Mouse (Mus musculus) Patski (cell line): ENCODE results near the gene Map3k14. TPM values are rescaled to one million over a fixed set of nuclear protein-coding genes. Genes with fewer than 3 reads are reported as not detected.

ENCODE experiments used
- ATAC-seq: fragments of 100-300 bp; one replicate; pipeline ENCODE4 v1.8.0; 2021
- CTCF ChIA-PET: fragments of 350-600 bp; sonication (Branson Sonifier 250); formaldehyde crosslinking; loops from one replicate; lab custom pipeline; 2022; ENCODE audit warnings: inconsistent platforms; lab: Charles Lee
- POLR2A ChIA-PET: fragments of 350-600 bp; sonication (Branson Sonifier 250); formaldehyde crosslinking; loops from one replicate; lab custom pipeline; 2022; ENCODE audit warnings: antibody characterized with exemption, inconsistent platforms; lab: Charles Lee
- DNase-seq: peaks from one replicate; pipeline ENCODE4 v3.0.0-alpha.2; 2011; ENCODE audit warnings: low read depth, low spot score
- H3K27me3 ChIP-seq: fragments of 371-371 bp; one replicate; pipeline ENCODE4 v1.5.1; 2021
- CTCF ChIP-seq: fragments of 100-300 bp; IDR thresholded peaks from one replicate; pipeline ENCODE4 v1.5.1; 2021
- in situ Hi-C: fragments of 300-500 bp; cut with MboI; formaldehyde crosslinking; loops from 3 replicates; pipeline ENCODE4 v1.11.1; 2018; ENCODE audit warnings: low pct_unique_long_range_greater_than_20kb, mixed read lengths
- polyA plus RNA-seq: library from polyadenylated mRNA; unstranded; gene quantifications from one replicate; pipeline ENCODE4 v1.2.3, GENCODE M21; 2021

Map3k14 gene
- polyA plus RNA-seq, 1 experiment from 2014 or later, result 16.8 TPM

DNA sequence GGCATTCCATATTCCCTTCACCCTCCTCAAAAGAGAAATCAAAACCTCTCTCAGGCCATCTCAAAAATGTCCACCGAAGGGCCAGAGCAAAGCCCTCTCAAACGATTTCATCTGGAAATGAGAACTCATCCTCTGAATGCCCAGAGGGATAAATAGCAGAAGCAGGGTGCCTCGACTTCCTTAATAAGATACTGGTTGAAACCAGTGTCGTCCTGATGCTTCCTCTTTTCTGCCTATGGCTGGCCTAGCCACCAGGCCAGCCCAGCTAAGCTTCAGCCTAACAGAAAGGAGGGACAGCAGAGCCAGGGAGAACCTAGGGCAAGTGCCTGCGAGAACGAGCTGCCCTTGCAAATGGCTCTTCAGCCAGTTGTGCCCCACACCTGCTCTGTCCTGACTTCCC, 17.8 kb downstream of the Map3k14 start:
- TF ChIP-seq CTCF, result no peak
- in situ Hi-C loops, result no loop called here

DNA sequence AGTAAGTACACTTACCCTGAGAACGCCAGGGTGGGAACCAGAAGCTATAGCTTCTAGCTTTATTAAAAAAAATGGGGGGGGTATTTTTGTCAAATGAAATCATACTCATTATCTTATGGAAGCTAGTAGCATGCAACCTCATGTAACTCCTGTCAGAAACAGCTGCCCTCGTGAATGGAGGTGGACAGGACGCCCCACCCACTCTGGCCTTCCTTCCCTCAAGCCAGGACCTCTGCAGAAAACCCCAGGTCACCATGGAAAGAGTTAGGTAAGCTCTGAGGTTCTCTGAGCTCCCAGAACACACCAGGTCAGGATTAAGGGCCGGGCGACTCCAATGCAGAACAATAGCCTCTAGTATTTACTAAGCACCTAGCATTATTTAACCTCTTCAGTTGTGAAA, 18.4 kb downstream of the Map3k14 start:
- ATAC-seq (no peak), DNase-seq (no peak)
- H3K27me3 ChIP-seq, result no peaks in the 10 kb centered on the region
- in situ Hi-C loops, result no loop called here
- ChIA-PET POLR2A (interaction anchor here (0.7 to 1.1 kb wide), 2 partner anchors 12 kb away, joined by 3 read pairs; no protein-coding TSS in a partner anchor), CTCF (interaction anchor here (0.8 to 1.4 kb wide), 3 partner anchors 11 to 71 kb away, joined by 3 read pairs; no protein-coding TSS in a partner anchor)
- TF ChIP-seq CTCF, result no peak

More for the DNA sequence above, 17.8 kb downstream of the Map3k14 start:
- H3K27me3 ChIP-seq, result no peaks in the 10 kb centered on the region
- no peak for ATAC-seq
- DNase-seq, result no peak
- CTCF ChIA-PET, result interaction anchor here (0.8 to 1.4 kb wide), 2 partner anchors 52 to 70 kb away, joined by 3 read pairs; no protein-coding TSS in a partner anchor
- POLR2A ChIA-PET, result interaction anchor here (0.7 to 1.1 kb wide), 2 partner anchors 11 to 13 kb away, joined by 3 read pairs; no protein-coding TSS in a partner anchor

DNA sequence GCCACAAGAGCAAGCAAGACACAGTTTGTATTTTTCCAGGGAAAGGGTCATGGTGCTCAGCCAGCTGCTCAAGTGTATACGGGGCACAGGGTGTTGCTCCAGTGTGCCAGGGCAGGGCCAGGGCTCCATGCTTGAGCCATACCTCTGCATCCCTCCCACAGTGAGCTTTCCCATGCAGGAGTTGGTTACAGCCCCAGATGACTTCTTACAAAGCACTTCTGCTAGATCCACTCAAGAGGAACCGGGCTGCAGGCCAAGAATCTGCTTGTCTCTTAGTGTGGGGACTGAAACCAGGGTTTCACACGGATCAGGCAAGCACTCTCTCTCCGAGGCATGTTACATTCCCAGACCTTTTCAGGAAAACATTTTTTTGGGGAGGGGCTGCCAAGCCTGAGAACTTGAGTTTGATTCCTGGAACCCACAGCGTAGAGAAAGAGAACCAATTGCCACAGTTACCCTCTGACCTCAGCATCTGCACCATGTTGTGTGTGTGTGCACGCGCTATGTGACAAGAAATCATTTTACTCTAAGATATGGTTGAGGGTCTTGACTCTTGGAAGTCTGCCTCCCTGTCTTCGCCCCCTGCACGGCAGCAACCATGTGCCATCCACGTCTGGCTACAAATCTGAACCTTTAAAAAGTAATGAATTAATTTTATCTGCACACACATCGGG, 19.6 kb downstream of the Map3k14 start:
- DNase-seq, result peak; percentile 96
- TF ChIP-seq CTCF, result no peak
- peak; percentile 83 for ATAC-seq

DNA sequence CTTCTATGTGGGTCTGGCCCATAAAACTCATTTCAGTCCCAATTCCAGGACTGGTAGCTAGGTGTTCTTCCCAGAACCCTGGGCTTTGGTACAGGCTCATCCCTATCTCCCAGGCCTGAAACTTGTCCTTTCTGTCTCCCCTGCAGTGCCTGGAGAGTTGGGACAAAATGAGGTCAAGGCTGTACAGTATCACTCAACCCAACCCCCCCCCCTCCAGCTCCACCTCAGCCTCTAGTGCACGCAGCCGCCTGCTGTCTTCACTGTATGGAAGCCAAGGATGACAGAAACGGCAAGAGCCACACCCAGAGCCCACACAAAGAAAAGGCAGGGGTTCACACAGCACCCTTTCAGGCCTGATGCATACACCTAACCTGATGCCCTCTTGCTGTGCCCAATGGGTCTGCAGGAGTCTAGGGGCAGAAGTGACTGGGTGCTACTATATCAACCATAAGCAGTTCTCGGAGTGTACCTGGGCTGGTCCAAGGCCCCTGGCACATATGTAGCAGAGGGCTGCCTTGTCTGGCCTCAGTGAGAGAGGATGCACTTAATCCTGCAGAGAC, 20.5 kb downstream of the Map3k14 start:
- POLR2A ChIA-PET, result interaction anchor here (0.9 to 1.3 kb wide), 3 partner anchors 11 to 75 kb away, joined by 3 to 6 read pairs (median 4); no protein-coding TSS in a partner anchor
- ATAC-seq (no peak), DNase-seq (no peak)
- CTCF ChIA-PET, result interaction anchor here (0.8 to 1.6 kb wide), 6 partner anchors 9 to 78 kb away, joined by 3 to 5 read pairs (median 3); no protein-coding TSS in a partner anchor
- no peaks in the 10 kb centered on the region for H3K27me3 ChIP-seq
- TF ChIP-seq CTCF, result no peak
- in situ Hi-C loops, result no loop called here

More for the DNA sequence above, 19.6 kb downstream of the Map3k14 start:
- in situ Hi-C loops, result no loop called here
- no peaks in the 10 kb centered on the region for H3K27me3 ChIP-seq
- ChIA-PET CTCF (interaction anchor here (1.3 to 1.6 kb wide), 2 partner anchors 8 to 12 kb away, joined by 3 read pairs; no protein-coding TSS in a partner anchor), POLR2A (no interaction called here)

DNA sequence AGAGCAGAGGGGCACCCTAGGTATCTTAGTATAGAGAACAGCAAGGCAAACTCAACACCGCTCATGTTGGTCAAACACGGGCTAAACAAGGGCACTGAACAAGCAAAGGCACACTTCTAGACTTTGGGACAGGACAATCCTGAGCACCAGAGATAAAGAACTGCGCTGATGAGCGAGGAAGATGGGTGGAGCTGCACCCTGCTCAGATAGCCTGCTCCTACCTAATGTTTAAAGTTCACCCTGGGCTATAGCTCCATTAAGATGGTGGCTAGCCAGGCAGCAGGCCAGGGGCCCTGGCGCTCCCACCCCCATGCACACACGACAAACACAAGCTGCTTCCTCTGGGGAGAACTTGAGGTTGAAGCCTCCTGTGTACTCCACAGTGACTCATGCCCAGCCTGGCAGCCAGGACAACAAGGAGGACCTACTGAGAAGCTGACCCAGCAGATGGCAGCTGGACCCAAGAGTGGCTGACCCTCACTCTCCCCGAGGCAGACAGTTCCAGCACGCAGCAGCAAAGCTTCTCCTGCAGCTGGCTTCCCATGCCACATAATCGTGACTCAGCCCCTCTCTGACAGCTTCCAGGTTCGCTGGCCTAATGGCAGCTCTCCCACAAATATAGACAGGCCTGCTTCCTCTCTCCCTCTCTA, 21.1 kb downstream of the Map3k14 start:
- DNase-seq (peak; percentile 82), ATAC-seq (peak; percentile 73)
- in situ Hi-C loops, result no loop called here
- ChIA-PET CTCF (interaction anchor here (0.8 to 1.6 kb wide), 6 partner anchors 10 to 78 kb away, joined by 3 to 5 read pairs (median 3); no protein-coding TSS in a partner anchor), POLR2A (interaction anchor here (0.6 to 1.3 kb wide), 5 partner anchors 10 to 1062 kb away, joined by 3 to 8 read pairs (median 4); no protein-coding TSS in a partner anchor)
- H3K27me3 ChIP-seq, result no peaks in the 10 kb centered on the region
- no peak for TF ChIP-seq CTCF

DNA sequence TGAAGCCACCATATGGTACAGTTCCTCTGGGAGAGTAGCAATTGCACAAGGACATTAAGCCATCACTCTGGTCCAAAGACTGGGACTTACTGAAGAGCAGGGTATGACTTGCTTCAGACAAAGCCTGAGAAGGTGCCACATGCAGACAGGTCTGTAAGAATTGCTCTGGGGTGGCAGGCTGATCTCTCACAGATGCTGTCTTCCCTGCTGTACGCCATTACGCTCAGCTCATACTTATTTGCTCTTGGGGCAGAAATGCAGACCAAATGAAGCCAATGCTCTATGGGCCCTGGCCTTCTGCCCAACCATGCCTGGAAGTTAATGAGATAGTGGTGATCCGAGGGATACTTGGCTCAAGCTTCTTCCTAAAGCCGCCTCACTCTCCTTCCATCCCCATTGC, 22.4 kb downstream of the Map3k14 start:
- no peaks in the 10 kb centered on the region for H3K27me3 ChIP-seq
- in situ Hi-C loops, result no loop called here
- DNase-seq (no peak), ATAC-seq (no peak)
- no peak for TF ChIP-seq CTCF
- POLR2A ChIA-PET, result no interaction called here
- CTCF ChIA-PET, result no interaction called here

DNA sequence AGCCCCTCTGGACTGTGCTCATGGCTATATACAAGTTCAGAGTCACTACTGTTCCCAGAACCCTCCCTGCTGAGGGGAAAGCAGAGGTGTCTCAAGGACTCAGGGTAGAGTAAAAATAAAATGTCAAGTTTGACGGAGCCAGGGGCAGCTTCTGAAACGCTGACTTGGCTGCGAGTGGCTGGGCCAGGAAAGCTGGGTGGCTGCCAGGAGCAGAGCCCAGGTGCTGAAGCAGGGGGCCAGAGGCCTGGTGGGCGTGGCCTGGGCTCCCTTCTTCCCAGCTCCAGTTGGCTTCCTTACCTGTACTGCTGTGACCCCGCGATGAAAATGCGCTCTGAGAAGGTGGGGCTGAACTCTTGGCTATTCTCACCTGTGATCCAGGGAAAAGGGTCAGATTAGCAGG, 26.5 kb downstream of the Map3k14 start:
- ChIA-PET POLR2A (interaction anchor here (0.6 kb wide), 1 partner anchor 16 kb away, joined by 3 read pairs; no protein-coding TSS in a partner anchor), CTCF (no interaction called here)
- ATAC-seq (no peak), DNase-seq (no peak)
- in situ Hi-C loops, result no loop called here
- no peak for TF ChIP-seq CTCF
- H3K27me3 ChIP-seq, result no peaks in the 10 kb centered on the region

DNA sequence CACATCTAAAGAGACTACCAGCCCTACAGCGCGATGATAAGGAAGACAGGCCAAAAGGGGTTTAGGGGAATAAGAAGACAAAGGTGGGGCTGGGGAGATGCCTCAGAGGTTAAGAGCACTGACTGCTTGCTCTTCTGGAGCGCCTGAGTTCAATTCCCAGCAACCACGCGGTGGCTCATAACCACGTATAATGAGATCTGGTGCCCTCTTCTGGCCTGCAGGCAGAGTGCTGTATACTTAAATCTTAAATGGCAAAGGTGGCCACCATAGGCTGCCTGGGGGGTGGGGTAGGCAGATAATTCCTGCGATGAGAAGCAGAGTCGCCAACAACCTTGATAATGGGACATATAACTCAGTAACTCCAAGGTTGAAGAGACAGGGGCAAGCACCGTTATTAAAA, 29.5 kb downstream of the Map3k14 start:
- ChIA-PET POLR2A (interaction anchor here (1.3 kb wide), 1 partner anchor 11 kb away, joined by 3 read pairs; no protein-coding TSS in a partner anchor), CTCF (interaction anchor here (0.8 to 1.4 kb wide), 3 partner anchors 23 to 69 kb away, joined by 3 to 4 read pairs (median 3); no protein-coding TSS in a partner anchor)
- no peak for DNase-seq
- in situ Hi-C loops, result no loop called here
- H3K27me3 ChIP-seq, result no peaks in the 10 kb centered on the region
- ATAC-seq, result no peak
- TF ChIP-seq CTCF, result no peak

DNA sequence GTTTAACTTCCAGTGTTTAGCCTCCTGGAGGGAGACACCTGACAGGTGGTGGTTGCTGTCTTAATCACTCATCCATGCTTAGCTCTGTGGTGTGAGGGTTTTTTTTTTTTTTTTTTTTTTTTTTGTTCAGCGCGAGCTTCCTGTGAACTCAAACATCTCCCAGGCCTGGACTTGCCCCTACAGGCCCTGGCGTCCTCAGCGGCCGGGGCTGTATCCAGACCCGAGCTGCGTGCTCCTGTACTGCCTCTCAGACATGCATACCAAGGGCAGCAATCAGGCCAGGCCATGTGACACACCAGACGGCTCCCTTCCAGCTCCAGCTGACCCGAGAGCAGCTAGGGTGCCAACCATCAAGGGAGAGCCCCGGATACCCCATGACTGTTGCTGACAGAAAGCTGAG, 30.4 kb downstream of the Map3k14 start:
- POLR2A ChIA-PET, result interaction anchor here (0.6 to 2.1 kb wide), 3 partner anchors 12 to 104 kb away, joined by 3 to 7 read pairs (median 3); no protein-coding TSS in a partner anchor
- CTCF ChIA-PET, result interaction anchor here (0.8 to 1.8 kb wide), 5 partner anchors 12 to 68 kb away, joined by 3 to 4 read pairs (median 3); no protein-coding TSS in a partner anchor
- no peaks in the 10 kb centered on the region for H3K27me3 ChIP-seq
- no peak for DNase-seq
- no peak for ATAC-seq
- TF ChIP-seq CTCF, result no peak
- in situ Hi-C loops, result no loop called here

DNA sequence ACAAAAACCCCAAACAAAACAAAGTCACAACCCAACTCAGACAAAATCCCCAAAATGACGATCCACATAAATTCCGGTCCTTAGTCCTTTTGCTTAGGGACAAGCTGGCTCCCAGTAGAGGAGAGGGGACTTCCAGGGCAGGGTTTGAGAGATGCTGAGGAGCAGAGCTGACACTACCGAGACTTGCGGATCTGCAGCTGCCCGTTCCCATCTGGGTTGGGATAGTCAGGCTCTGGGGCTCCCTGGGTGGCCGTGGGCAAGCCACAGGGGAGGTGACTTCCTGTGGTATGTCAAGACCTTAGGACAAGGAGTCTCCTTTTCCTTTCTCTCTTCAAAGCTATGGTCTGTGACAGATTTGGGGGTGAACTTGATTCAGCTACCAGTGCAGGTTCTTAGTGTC, 30.8 kb downstream of the Map3k14 start:
- in situ Hi-C loops, result no loop called here

More for the DNA sequence above, 30.8 kb downstream of the Map3k14 start:
- ChIA-PET CTCF (interaction anchor here (1.4 to 1.8 kb wide), 4 partner anchors 12 to 89 kb away, joined by 3 to 8 read pairs (median 4); no protein-coding TSS in a partner anchor), POLR2A (interaction anchor here (0.6 to 2.1 kb wide), 4 partner anchors 10 to 103 kb away, joined by 3 to 7 read pairs (median 4); no protein-coding TSS in a partner anchor)
- DNase-seq, result no peak
- no peaks in the 10 kb centered on the region for H3K27me3 ChIP-seq
- no peak for ATAC-seq
- TF ChIP-seq CTCF, result no peak
